Mouse (Mus musculus) embryonic facial prominence, embryonic 14.5 days (tissue): ENCODE results near the gene Snrpe. TPM values are rescaled to one million over a fixed set of nuclear protein-coding genes. Genes with fewer than 3 reads are reported as not detected.

Source experiments
- ATAC-seq: fragments of 200-750 bp; cut with Nextera tagmentation; 2 replicates; pipeline ENCODE4 v1.8.0; 2017; ENCODE audit warnings: low read depth, moderate number of reproducible peaks, moderate TSS enrichment
- DNase-seq: peaks from one replicate; pipeline ENCODE4 v3.0.0-alpha.2; 2015; ENCODE audit warnings: low spot score
- H3K27ac ChIP-seq: fragments of 300-500 bp; sonication (generic); replicated peaks from 2 replicates; pipeline ENCODE4 v1.5.1; 2014; ENCODE audit warnings: low read depth, mild to moderate bottlenecking, low read length, moderate library complexity
- H3K27me3 ChIP-seq: fragments of 300-500 bp; sonication (generic); replicated peaks from 2 replicates; pipeline ENCODE4 v1.6.1; 2014; ENCODE audit warnings: low read length; ENCODE audit not compliant: control insufficient read depth, insufficient read depth
- H3K36me3 ChIP-seq: fragments of 300-500 bp; sonication (generic); 2 replicates; pipeline ENCODE4 v1.6.1; 2014; ENCODE audit warnings: low read length, mixed read lengths; ENCODE audit not compliant: control insufficient read depth, insufficient read depth
- H3K4me1 ChIP-seq: fragments of 300-500 bp; sonication (generic); 2 replicates; pipeline ENCODE4 v1.6.1; 2014; ENCODE audit warnings: antibody characterized with exemption, low read length; ENCODE audit not compliant: control insufficient read depth, insufficient read depth
- H3K4me2 ChIP-seq: fragments of 300-500 bp; sonication (generic); 2 replicates; pipeline ENCODE4 v1.6.1; 2014; ENCODE audit warnings: low read depth, mild to moderate bottlenecking, low read length, moderate library complexity, mixed read lengths
- H3K4me3 ChIP-seq: fragments of 300-500 bp; sonication (generic); 2 replicates; pipeline ENCODE4 v1.5.1; 2014; ENCODE audit warnings: low read depth, mild to moderate bottlenecking, low read length
- H3K9ac ChIP-seq: fragments of 300-500 bp; sonication (generic); 2 replicates; pipeline ENCODE4 v1.6.1; 2014; ENCODE audit warnings: low read depth, mild to moderate bottlenecking, low read length, moderate library complexity, mixed read lengths
- H3K9me3 ChIP-seq: fragments of 300-500 bp; sonication (generic); 2 replicates; pipeline ENCODE4 v1.6.1; 2016; ENCODE audit warnings: low read length; ENCODE audit not compliant: control insufficient read depth
- WGBS: fragments of 180-500 bp; shearing (Covaris S2); extraction: QIAGEN DNeasy Blood & Tissue Kit; methylation state at CpG from one replicate; pipeline ENCODE4 v1.1.7; 2014; 5-methylcytosine and 5-hydroxymethylcytosine counted together
- polyA plus RNA-seq: library from polyadenylated mRNA; unstranded; fragments of >200 nt; fragmentation: Nextera tagmentation; extraction: Ambion mirVana; gene quantifications from 2 replicates; pipeline ENCODE4 v1.2.1, GENCODE M21; 2014

Gene Snrpe
- polyA plus RNA-seq, 1 experiment from 2014 or later, result 599 TPM

- Histone ChIP-seq H3K27ac (no peak overlapping the region), H3K4me3 (no peak overlapping the region), H3K9ac (no peak overlapping the region), H3K4me1 (no peaks in the 10 kb centered on the region), H3K4me2 (no peak overlapping the region), H3K36me3 (peaks cover 91% of the 10 kb centered on the region), H3K27me3 (no peaks in the 10 kb centered on the region), H3K9me3 (no peaks in the 10 kb centered on the region)
- no peak for DNase-seq
- ATAC-seq, result no peak
- WGBS, result 88% methylated on average over 2 of the region's 2 CpGs
Observed at GRCm38 (mm10) chr1:133632168-133632567, 22.1 kb upstream of the Snrpe start.

GRCm38 (mm10) chr1:133625052-133625451 lies 15.0 kb upstream of the Snrpe start:
- no peaks in the 10 kb centered on the region for H3K27me3 ChIP-seq
- no peak overlapping the region for H3K4me2 ChIP-seq
- H3K36me3 ChIP-seq, result peaks cover 88% of the 10 kb centered on the region
- ATAC-seq (no peak), DNase-seq (no peak)
- no peaks in the 10 kb centered on the region for H3K4me1 ChIP-seq
- no peaks in the 10 kb centered on the region for H3K9me3 ChIP-seq
- 75% methylated on average over 2 of the region's 2 CpGs for WGBS
- H3K27ac ChIP-seq, result no peak overlapping the region
- no peak overlapping the region for H3K4me3 ChIP-seq
- H3K9ac ChIP-seq, result no peak overlapping the region

DNA sequence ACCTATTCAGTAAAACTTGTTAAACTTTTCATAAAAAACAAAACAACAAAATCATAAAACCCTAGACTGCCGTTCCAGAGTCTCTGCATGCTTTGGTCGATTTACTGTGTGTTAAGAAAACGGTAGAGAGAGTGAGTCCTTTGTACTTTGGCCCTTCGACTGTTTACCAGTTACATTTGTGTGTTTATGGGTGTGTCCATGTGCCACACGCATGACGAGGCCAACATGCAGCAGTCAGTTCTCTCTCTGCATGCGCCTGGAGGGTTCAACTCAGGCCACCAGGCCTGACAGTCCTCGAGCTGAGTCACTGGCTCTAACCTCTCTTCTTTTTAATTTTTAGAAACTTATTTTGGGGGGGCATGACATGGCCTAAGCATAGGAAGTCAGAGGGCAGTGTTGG lies 8.2 kb upstream of the Snrpe start:
- Histone ChIP-seq H3K27me3 (no peaks in the 10 kb centered on the region), H3K27ac (no peak overlapping the region), H3K4me1 (no peaks in the 10 kb centered on the region), H3K4me2 (no peak overlapping the region), H3K36me3 (peaks cover 64% of the 10 kb centered on the region), H3K4me3 (no peak overlapping the region), H3K9ac (no peak overlapping the region), H3K9me3 (no peaks in the 10 kb centered on the region)
- no peak for ATAC-seq
- WGBS, result 84% methylated on average over 8 of the region's 8 CpGs
- no peak for DNase-seq

DNA sequence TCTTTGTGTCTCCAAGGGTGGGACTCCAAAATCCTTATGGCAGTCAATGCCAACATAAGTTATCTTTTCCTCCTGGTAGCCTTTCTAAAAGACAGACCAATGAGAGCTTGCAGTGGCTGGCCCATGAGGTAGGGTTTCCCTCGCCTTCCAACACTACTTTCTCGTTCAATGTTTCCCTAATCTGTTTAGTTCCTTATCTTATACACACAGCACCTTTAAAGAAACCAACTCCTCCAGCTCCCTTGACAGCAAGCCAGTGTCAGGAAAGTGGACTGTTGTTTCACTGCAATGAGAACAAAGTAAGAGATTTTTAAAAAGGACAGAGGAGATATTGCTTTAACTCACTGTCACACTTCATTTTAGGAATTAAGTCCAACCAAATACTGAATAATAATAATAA lies 7.8 kb upstream of the Snrpe start:
- no peak overlapping the region for H3K27ac ChIP-seq
- H3K4me2 ChIP-seq, result no peak overlapping the region
- WGBS, result 66% methylated on average over 2 of the region's 2 CpGs
- no peaks in the 10 kb centered on the region for H3K4me1 ChIP-seq
- peaks cover 60% of the 10 kb centered on the region for H3K36me3 ChIP-seq
- no peak overlapping the region for H3K4me3 ChIP-seq
- DNase-seq (no peak), ATAC-seq (no peak)
- H3K9me3 ChIP-seq, result no peaks in the 10 kb centered on the region
- no peak overlapping the region for H3K9ac ChIP-seq
- no peaks in the 10 kb centered on the region for H3K27me3 ChIP-seq

- DNase-seq (no peak), ATAC-seq (no peak)
- H3K27me3 ChIP-seq, result no peaks in the 10 kb centered on the region
- no peak overlapping the region for H3K27ac ChIP-seq
- no peaks in the 10 kb centered on the region for H3K4me1 ChIP-seq
- H3K4me2 ChIP-seq, result no peak overlapping the region
- H3K4me3 ChIP-seq, result no peak overlapping the region
- H3K9ac ChIP-seq, result no peak overlapping the region
- peaks cover 27% of the 10 kb centered on the region for H3K36me3 ChIP-seq
- no peaks in the 10 kb centered on the region for H3K9me3 ChIP-seq
- 74% methylated on average over 3 of the region's 3 CpGs for WGBS
Observed at GRCm38 (mm10) chr1:133613817-133614216, 3.7 kb upstream of the Snrpe start.

DNA sequence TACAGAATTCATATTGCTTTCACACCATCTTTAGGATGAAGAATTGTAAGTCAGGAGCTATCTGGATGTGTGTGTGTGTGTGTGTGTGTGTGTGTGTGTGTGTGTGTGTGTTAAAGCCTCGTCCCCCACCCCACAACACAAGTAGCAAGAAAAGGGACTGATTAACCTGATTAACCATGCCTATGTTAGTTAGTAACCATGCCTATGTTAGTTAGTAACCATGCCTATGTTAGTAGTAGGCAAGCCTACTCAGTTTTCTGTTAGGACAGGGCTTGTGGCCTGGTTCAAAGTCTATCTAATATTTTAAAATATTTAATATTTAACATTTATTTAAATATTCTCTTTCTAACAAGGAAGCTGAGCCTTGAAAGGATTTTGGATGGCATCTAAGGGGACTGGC lies 1.3 kb upstream of the Snrpe start:
- H3K4me1 ChIP-seq, result no peaks in the 10 kb centered on the region
- DNase-seq (no peak), ATAC-seq (no peak)
- H3K36me3 ChIP-seq, result peaks cover 30% of the 10 kb centered on the region
- WGBS, result 88% methylated on average over 1 of the region's 1 CpGs
- H3K4me2 ChIP-seq, result no peak overlapping the region
- H3K27ac ChIP-seq, result no peak overlapping the region
- no peak overlapping the region for H3K9ac ChIP-seq
- H3K27me3 ChIP-seq, result no peaks in the 10 kb centered on the region
- no peak overlapping the region for H3K4me3 ChIP-seq
- H3K9me3 ChIP-seq, result no peaks in the 10 kb centered on the region

DNA sequence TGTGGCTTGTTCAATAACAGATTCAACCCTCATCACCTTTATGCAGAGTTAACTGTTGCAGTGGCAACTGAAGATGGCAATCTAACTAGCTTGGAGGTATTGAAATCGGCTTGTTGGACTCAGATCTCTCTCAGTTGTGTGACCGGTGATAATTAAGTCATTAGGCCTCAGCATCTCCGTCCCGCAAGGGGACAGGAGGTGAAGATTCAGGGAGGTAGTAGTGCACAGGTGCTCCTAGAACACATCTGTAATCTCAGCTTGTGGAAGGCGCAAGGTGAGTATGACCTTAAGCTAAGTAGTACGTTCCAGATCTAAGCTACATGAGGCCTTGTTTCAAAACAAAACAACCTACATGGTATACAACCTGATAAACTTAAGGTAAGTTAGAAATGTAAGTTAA lies 510 bp upstream of the Snrpe start:
- H3K9ac ChIP-seq, result no peak overlapping the region
- 52% methylated on average over 6 of the region's 6 CpGs for whole genome bisulfite sequencing
- H3K27me3 ChIP-seq, result no peaks in the 10 kb centered on the region
- no peak for DNase-seq
- H3K4me3 ChIP-seq, result peak overlapping the region; percentile 79; the same call in 1 of the 2 replicates
- no peaks in the 10 kb centered on the region for H3K9me3 ChIP-seq
- H3K4me2 ChIP-seq, result peak overlapping the region; percentile 27
- H3K36me3 ChIP-seq, result peaks cover 38% of the 10 kb centered on the region
- no peaks in the 10 kb centered on the region for H3K4me1 ChIP-seq
- H3K27ac ChIP-seq, result no peak overlapping the region
- no peak for ATAC-seq

GRCm38 (mm10) chr1:133603174-133603573 lies 6.9 kb downstream of the Snrpe start:
- 92% methylated on average over 4 of the region's 4 CpGs for WGBS
- H3K4me2 ChIP-seq, result no peak overlapping the region
- H3K4me3 ChIP-seq, result no peak overlapping the region
- peaks cover 71% of the 10 kb centered on the region for H3K36me3 ChIP-seq
- H3K9me3 ChIP-seq, result no peaks in the 10 kb centered on the region
- ATAC-seq (no peak), DNase-seq (no peak)
- no peaks in the 10 kb centered on the region for H3K27me3 ChIP-seq
- H3K4me1 ChIP-seq, result no peaks in the 10 kb centered on the region
- no peak overlapping the region for H3K27ac ChIP-seq
- H3K9ac ChIP-seq, result no peak overlapping the region

DNA sequence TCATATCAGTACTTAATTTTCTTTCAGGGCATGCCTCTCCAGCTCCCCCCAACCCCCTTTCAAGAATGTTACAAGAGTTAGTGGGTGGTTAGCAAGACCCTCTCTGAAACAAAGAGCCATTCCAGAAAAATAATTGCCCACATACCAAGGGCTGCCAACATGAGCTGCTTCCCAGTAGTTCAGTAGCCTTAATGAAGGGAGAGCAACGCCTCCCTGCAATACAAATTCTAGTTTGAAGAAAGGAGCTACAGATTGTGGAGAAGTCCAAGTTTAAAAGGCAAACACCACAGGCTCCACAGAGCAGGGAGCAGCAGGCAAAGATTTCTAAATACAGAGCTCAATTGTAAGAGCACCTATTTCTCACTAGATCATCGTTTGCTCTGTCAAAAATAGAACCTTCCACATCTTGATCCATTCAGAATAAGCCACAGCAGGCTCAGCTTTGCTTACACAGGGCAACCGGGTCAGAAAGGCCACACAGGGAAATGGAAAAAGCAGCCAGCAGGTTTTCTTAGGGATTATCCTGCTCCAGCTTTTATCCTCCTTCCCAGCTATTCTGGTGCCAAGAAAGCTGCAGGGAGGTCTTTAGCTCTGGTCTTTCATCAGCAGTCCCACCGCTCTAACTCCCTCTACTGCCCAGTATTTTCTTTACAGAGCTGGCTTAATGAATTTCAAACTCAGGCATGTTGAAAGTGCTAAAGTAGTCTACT lies 13.6 kb downstream of the Snrpe start:
- Histone ChIP-seq H3K9me3 (no peaks in the 10 kb centered on the region), H3K9ac (no peak overlapping the region), H3K36me3 (peaks cover 4% of the 10 kb centered on the region; the same call in 1 of the 2 replicates), H3K4me2 (no peak overlapping the region), H3K27me3 (no peaks in the 10 kb centered on the region), H3K27ac (no peak overlapping the region; the same call in 1 of the 2 replicates), H3K4me3 (no peak overlapping the region), H3K4me1 (no peaks in the 10 kb centered on the region)
- DNase-seq (peak; percentile 83), ATAC-seq (peak; percentile 84)
- whole genome bisulfite sequencing, result 4% methylated on average over 4 of the region's 4 CpGs
